10 mouse cellular contexts compared by ENCODE assay signal in the genomic region with DNA sequence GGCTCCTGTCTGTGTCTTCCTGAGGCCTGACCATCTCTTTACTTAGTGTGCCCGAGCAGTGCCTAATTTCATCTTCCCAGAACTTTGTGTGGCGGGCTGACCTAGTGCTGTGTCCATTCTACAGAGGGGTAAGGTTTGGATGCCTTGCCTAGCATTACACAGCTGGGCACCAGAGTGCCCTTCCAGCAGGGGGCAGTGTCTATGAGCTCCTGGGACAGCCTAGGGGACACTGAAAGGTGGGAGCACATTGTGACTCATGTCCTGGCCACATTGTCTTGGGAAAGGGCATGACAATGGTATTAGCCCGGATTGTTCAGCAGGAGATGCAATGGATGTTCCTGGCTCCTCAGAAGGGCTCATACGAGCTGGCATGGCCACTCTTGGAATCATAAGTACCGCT. TPM values are rescaled to one million over a fixed set of nuclear protein-coding genes. Genes with fewer than 3 reads are reported as not detected.
DNase-seq lines count a peak whose midpoint lies in the region; ATAC-seq and TF ChIP-seq lines count a peak whose summit lies in the region.
"Had no signal": no experiment of that assay in that cellular context is flagged by ENCODE, and none has a peak within 500 bp of the region (broad histone marks: within the 10 kb centered on the region; RNA-seq: fewer than 3 reads in every experiment).

No protein-coding gene starts in this region.

- H3K9me3 ChIP-seq in midbrain, postnatal 0 days (ENCODE audit: low read length) = no peaks in the 10 kb centered on the region
- H3K9me3 ChIP-seq in midbrain, embryonic 10.5 days (replicated peaks) = no peaks in the 10 kb centered on the region
- no peaks in the 10 kb centered on the region for H3K9me3 ChIP-seq in hindbrain, embryonic 11.5 days (ENCODE audit: control insufficient read depth, low read length)
- H3K9me3 ChIP-seq: hindbrain, embryonic 15.5 days; megakaryocyte, embryonic 14.5 days had no signal

- H3K27me3 ChIP-seq in midbrain, postnatal 0 days (ENCODE audit: insufficient read depth, low read length) = no peaks in the 10 kb centered on the region
- peaks cover 37% of the 10 kb centered on the region for H3K27me3 ChIP-seq in midbrain, embryonic 10.5 days (ENCODE audit: low read depth, poor library complexity, severe bottlenecking)
- peaks cover 2% of the 10 kb centered on the region; the same call in 1 of the 2 replicates for H3K27me3 ChIP-seq in hindbrain, embryonic 11.5 days (ENCODE audit: control insufficient read depth, insufficient read depth, low read length)
- H3K27me3 ChIP-seq: hindbrain, embryonic 15.5 days had no signal

- no peak for ATAC-seq in midbrain, postnatal 0 days (ENCODE audit: low FRiP score)
- no peak for ATAC-seq in hindbrain, embryonic 11.5 days (ENCODE audit: low FRiP score)

- H3K9ac ChIP-seq in midbrain, postnatal 0 days (replicated peaks; ENCODE audit: low read length, poor library complexity, severe bottlenecking) = no peak overlapping the region
- H3K9ac ChIP-seq in hindbrain, embryonic 11.5 days (ENCODE audit: low read depth, low read length) = no peak overlapping the region
- H3K9ac ChIP-seq: hindbrain, embryonic 15.5 days had no signal

- WGBS in midbrain, postnatal 0 days = 86% methylated on average over 5 of the region's 5 CpGs
- 79% methylated on average over 5 of the region's 5 CpGs for WGBS in midbrain, embryonic 10.5 days
- WGBS in hindbrain, embryonic 11.5 days = 86% methylated on average over 5 of the region's 5 CpGs

- H3K36me3 ChIP-seq in midbrain, postnatal 0 days (ENCODE audit: insufficient read depth, low read length) = no peaks in the 10 kb centered on the region
- H3K36me3 ChIP-seq in midbrain, embryonic 10.5 days = no peaks in the 10 kb centered on the region
- H3K36me3 ChIP-seq in hindbrain, embryonic 11.5 days (ENCODE audit: control insufficient read depth, insufficient read depth, low read length) = no peaks in the 10 kb centered on the region
- H3K36me3 ChIP-seq: hindbrain, embryonic 15.5 days had no signal

- peak; percentile 38 for TF ChIP-seq CTCF in midbrain, postnatal 0 days (IDR thresholded peaks at IDR 0.05)

- no peak for DNase-seq in midbrain, postnatal 0 days (ENCODE audit: low spot score)
- no peak for DNase-seq in midbrain, embryonic 10.5 days (ENCODE audit: low spot score)
- DNase-seq in adrenal gland, adult 8-10 months = peak; percentile 36
- peak; percentile 48 to 58 for DNase-seq in kidney, postnatal 4 days
- DNase-seq in thymus, postnatal 10 days (ENCODE audit: low spot score in 2 of 2) = peak; percentile 38 to 74
- DNase-seq in hindbrain, embryonic 11.5 days (ENCODE audit: low spot score) = no peak
- no peak for DNase-seq in frontal cortex, postnatal 14 days (ENCODE audit: low spot score in 2 of 2)
- DNase-seq: embryo, embryonic 11 days had no signal

- no peak overlapping the region for H3K4me2 ChIP-seq in midbrain, postnatal 0 days (ENCODE audit: low read depth, low read length, poor library complexity, severe bottlenecking)
- no peak overlapping the region for H3K4me2 ChIP-seq in hindbrain, embryonic 11.5 days (replicated peaks; ENCODE audit: low read depth, low read length)
- H3K4me2 ChIP-seq: hindbrain, embryonic 15.5 days had no signal

- H3K4me1 ChIP-seq in midbrain, postnatal 0 days (ENCODE audit: insufficient read depth, low read length) = no peaks in the 10 kb centered on the region
- peaks cover 8% of the 10 kb centered on the region for H3K4me1 ChIP-seq in midbrain, embryonic 10.5 days
- no peaks in the 10 kb centered on the region for H3K4me1 ChIP-seq in hindbrain, embryonic 11.5 days (replicated peaks; ENCODE audit: control insufficient read depth, insufficient read depth, low read length)

- no peak overlapping the region for H3K4me3 ChIP-seq in midbrain, postnatal 0 days (ENCODE audit: low read depth, low read length)
- H3K4me3 ChIP-seq in midbrain, embryonic 10.5 days = no peak overlapping the region
- no peak overlapping the region for H3K4me3 ChIP-seq in hindbrain, embryonic 11.5 days (ENCODE audit: low read depth, low read length)
- H3K4me3 ChIP-seq: hindbrain, embryonic 15.5 days; megakaryocyte, embryonic 14.5 days had no signal

- H3K27ac ChIP-seq in midbrain, postnatal 0 days (ENCODE audit: low read depth, low read length) = no peak overlapping the region
- H3K27ac ChIP-seq in midbrain, embryonic 10.5 days (replicated peaks) = no peak overlapping the region
- no peak overlapping the region for H3K27ac ChIP-seq in hindbrain, embryonic 11.5 days (ENCODE audit: low read depth, low read length)
- H3K27ac ChIP-seq: hindbrain, embryonic 15.5 days had no signal

RNA-seq across cellular contexts. Expression of gene Scnn1a, which starts 7.8 kb away (rescaled TPM):
- 1.5 and 1.8 TPM in 2 replicates for total RNA-seq in midbrain, postnatal 0 days (2014; rRNA removed)
- 1.8 TPM in 2 replicates for polyA plus RNA-seq in midbrain, postnatal 0 days (2015; fragmentation: Nextera tagmentation; extraction: Ambion mirVana)
- 0.25 and 0.48 TPM in 2 replicates for polyA plus RNA-seq in midbrain, embryonic 10.5 days (2016; fragmentation: Nextera tagmentation; extraction: Ambion mirVana)
- total RNA-seq in adrenal gland, adult 8-10 months (2022) = 1 to 10 TPM; 1.4 to 3.4 (median 2.2) TPM
- 0.45 and 0.96 TPM in 2 replicates for polyA plus RNA-seq in hindbrain, embryonic 11.5 days (2014; fragmentation: Nextera tagmentation; extraction: Ambion mirVana)

RNA-seq across cellular contexts. Expression of gene Ltbr, which starts 14.6 kb away (rescaled TPM):
- total RNA-seq in midbrain, postnatal 0 days (2014; rRNA removed) = 24.4 TPM in 2 replicates
- 14.5 and 15.7 TPM in 2 replicates for polyA plus RNA-seq in midbrain, postnatal 0 days (2015; fragmentation: Nextera tagmentation; extraction: Ambion mirVana)
- 21.2 and 23.5 TPM in 2 replicates for polyA plus RNA-seq in midbrain, embryonic 10.5 days (2016; fragmentation: Nextera tagmentation; extraction: Ambion mirVana)
- total RNA-seq in adrenal gland, adult 8-10 months (2022) = 10 to 100 TPM; 74.1 to 83.5 (median 81.0) TPM
- polyA plus RNA-seq in hindbrain, embryonic 11.5 days (2014; fragmentation: Nextera tagmentation; extraction: Ambion mirVana) = 17.9 and 19.0 TPM in 2 replicates

RNA-seq across cellular contexts. Expression of gene Tnfrsf1a, which starts 20.9 kb away (rescaled TPM):
- total RNA-seq in midbrain, postnatal 0 days (2014; rRNA removed) = 9.2 and 15.9 TPM in 2 replicates
- 10.4 and 12.9 TPM in 2 replicates for polyA plus RNA-seq in midbrain, postnatal 0 days (2015; fragmentation: Nextera tagmentation; extraction: Ambion mirVana)
- 21.7 and 24.5 TPM in 2 replicates for polyA plus RNA-seq in midbrain, embryonic 10.5 days (2016; fragmentation: Nextera tagmentation; extraction: Ambion mirVana)
- 100 to 1,000 TPM; 194 to 259 (median 215) TPM for total RNA-seq in adrenal gland, adult 8-10 months (2022)
- polyA plus RNA-seq in hindbrain, embryonic 11.5 days (2014; fragmentation: Nextera tagmentation; extraction: Ambion mirVana) = 25.2 and 25.9 TPM in 2 replicates

RNA-seq across cellular contexts. Expression of gene Tuba3a, which starts 42.4 kb away (rescaled TPM):
- not detected in 2 replicates for total RNA-seq in midbrain, postnatal 0 days (2014; rRNA removed)
- not detected in 2 replicates for polyA plus RNA-seq in midbrain, postnatal 0 days (2015; fragmentation: Nextera tagmentation; extraction: Ambion mirVana)
- 0.11 TPM in 1 of 2 replicates, not detected in the other for polyA plus RNA-seq in midbrain, embryonic 10.5 days (2016; fragmentation: Nextera tagmentation; extraction: Ambion mirVana)
- not detected for total RNA-seq in adrenal gland, adult 8-10 months (2022)
- polyA plus RNA-seq in hindbrain, embryonic 11.5 days (2014; fragmentation: Nextera tagmentation; extraction: Ambion mirVana) = not detected in 2 replicates
- polyA plus RNA-seq: hindbrain, embryonic 15.5 days had no signal

RNA-seq across cellular contexts. Expression of gene Plekhg6, which starts 52.4 kb away (rescaled TPM):
- 0.22 and 0.24 TPM in 2 replicates for total RNA-seq in midbrain, postnatal 0 days (2014; rRNA removed)
- 0.35 and 0.54 TPM in 2 replicates for polyA plus RNA-seq in midbrain, postnatal 0 days (2015; fragmentation: Nextera tagmentation; extraction: Ambion mirVana)
- 0.12 and 0.15 TPM in 2 replicates for polyA plus RNA-seq in midbrain, embryonic 10.5 days (2016; fragmentation: Nextera tagmentation; extraction: Ambion mirVana)
- under 1 TPM in 2 of 4 experiments, not detected in 2; 0.09 to 0.19 TPM for total RNA-seq in adrenal gland, adult 8-10 months (2022)
- 0.06 and 0.19 TPM in 2 replicates for polyA plus RNA-seq in hindbrain, embryonic 11.5 days (2014; fragmentation: Nextera tagmentation; extraction: Ambion mirVana)

Comparison
In these comparisons a context has a peak if more than half of its experiments do, and no peak if none do; other contexts are left out.
1. DNase-seq: peak in adrenal gland, adult 8-10 months (single experiment), kidney, postnatal 4 days (2 of 2) and thymus, postnatal 10 days (2 of 2); none in midbrain, postnatal 0 days (single experiment), midbrain, embryonic 10.5 days (single experiment), hindbrain, embryonic 11.5 days (single experiment) and frontal cortex, postnatal 14 days (0 of 2).